Mouse (Mus musculus): ENCODE measurements at regions not wholly inside any gene's neighbourhood (a gene's known extent, or its start where the extent isn't known, plus 50 kb on each side); places are given as distances from the start of the nearest gene placed in this dataset.

GRCm38 (mm10) chr13:51016956-51017703 lies 83.5 kb upstream of the Spin1 start:
- DNase-seq, result no peak

DNA sequence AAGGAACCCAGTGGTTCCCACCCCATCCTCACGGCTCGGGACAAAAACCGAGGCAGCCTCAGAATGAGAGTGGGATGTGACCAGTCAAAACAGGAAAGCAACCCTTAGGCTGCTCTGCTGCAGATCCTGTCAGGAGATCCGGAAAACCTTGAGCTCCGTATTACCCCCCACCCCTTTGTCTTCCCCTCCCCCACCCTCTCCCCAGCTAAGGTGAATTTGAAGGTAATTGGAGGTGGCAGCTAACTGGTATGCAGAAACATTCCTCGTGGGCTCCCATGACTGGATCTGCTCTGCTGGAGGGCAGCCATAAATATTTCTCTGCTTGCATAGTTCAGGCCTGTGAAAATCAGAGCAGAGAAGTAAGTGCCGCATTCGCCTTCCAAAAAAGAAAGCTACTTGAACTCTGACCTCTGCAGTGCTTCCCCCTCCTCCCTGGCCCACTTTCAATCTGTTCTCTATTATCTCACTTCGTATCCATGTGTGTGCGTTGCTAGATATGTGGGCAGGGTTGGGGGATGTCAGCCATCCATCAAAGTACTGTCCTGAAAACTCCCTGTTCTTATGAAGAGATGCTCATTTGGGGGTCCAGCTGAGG lies 82.9 kb upstream of the Spin1 start:
- no peak for DNase-seq

GRCm38 (mm10) chr13:51018366-51018765 lies 82.3 kb upstream of the Spin1 start:
- DNase-seq, result no peak

DNA sequence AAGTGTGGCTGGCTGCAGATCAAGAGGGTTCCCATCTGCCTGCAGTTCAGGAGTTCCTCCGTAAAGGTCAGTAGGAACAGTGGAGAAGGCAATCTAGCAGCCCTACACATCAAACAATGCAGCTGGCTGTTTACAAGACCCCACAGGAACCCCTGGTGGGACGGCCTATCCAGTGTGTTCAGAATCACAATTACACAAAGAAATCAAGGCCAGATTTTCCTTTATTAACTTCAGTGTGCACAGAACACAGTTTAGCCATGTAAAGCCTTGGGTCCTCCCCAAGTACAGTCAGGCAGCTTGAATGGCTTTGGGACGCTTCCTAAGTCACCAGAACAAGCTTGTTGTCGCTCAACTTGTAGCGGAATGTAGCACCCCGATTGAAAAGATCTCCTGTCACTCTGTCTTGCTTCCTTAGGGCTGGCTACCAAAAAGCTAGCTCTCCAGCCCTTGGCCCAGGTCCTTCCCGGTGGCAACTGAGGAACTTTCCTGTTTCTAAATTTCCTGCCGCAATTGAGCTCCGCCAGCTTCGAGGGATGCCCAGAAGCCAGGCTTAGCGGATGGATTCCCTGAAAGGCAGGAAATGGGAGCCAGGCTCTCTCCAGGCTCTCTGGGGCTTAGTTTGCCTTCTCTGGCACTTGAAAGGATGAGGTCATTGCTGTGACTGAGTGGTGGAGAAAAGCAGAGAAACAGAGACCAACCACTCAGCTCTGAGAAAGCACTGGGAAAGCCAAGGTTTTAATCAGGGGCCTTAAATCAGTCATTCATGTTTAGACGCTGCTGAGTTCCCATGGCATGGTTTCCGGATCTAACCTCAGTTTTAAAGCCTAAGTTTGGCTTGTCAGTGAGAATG lies 78.1 kb upstream of the Spin1 start:
- no peak for DNase-seq

- DNase-seq, result no peak
Measured at GRCm38 (mm10) chr13:51023271-51023670, 77.4 kb upstream of the Spin1 start.

DNA sequence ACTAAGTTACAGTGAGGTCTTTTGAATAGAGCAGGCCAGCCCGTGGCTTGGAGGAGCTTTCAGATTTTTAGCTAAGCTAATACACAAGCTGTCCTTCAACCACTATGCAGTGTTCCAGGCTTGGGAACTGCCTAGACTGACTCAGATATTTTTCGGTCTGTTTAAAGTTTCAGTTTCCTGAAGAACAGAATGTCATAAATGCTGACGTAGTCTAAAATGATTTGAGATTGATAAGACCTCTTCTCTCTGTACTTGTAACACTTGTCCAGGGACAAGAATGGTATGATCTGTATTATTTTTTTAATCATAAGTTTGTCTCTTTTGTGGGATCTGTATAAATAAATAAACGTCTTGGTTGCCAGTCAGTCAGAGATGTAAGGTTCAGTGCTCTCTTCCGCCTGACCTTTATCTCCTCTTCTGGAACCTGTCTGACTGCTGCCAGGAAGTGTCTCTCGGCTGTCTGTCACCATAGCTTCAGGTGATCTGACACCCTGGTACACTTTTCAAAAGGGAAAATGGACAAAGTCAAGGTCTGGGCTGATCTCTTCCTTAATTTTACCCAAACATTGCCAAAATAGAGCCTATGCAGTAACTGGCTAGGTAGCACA lies 74.3 kb upstream of the Spin1 start:
- no peak for DNase-seq

DNA sequence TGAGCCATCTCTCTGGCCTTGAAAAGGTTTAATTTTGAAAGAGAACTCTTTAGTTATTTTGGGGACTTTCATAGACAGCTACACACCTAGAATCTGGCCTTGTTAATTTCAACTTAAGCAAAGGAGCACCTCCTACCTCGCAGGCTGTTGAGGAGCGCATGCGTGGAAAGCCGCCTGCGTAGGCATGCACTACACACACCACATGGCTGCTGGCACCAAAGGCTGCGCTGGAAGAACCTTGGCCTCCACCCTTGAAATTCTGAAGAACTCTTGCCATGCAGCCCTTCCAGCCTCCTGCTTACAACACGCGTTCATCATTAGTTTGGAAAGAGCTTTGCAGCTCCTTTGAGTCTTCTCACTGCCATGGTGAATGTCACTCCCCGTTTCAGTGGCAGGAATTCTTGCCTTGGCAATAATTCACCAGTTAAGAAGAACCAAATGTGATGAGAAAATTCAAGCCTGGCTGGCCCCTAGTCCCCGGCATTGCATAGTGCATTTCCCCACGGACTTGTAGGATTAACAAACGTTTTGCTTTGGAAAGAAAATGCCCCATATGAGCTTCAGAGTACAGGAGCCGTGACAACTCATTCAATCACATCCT lies 62.7 kb upstream of the Spin1 start:
- no peak for DNase-seq

DNA sequence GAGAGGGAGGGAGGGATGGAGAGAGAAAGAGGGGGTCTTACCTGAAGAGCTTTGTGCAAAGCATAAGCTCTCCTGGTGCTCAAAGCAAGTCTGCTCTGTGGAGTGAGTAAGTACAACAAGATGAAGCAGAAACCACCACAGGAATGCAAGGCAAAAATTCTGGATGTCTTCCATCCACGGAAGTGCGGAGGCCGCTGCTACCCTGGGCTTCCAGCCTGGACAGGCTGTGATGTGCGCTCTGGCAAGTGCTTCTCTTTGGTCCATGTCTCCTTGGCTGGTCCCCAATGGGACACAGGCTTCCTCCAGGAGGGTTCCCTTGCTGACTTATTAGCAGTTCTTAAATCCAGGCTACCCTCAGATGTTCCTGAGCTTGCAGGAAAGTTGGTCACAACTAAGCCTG lies 61.7 kb upstream of the Spin1 start:
- no peak for DNase-seq

DNA sequence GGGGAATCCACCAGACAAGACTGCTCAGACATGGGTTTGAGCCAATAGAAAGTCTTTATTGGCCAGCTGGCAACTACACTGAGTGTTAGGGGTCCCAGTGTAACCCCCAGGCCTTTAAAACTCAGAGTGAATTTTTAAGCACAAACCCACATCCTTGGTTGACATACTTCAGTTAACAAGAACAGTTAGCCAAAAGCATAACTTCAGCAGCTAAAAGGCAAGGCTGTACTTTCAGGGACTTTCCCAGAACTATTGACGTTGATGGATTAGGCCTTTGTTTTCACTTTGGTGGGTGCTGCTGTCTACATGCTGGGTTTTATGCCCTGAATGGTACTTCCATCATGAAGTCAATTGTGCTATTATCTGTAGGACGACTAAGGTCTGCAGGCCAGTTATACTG lies 59.6 kb upstream of the Spin1 start:
- no peak for DNase-seq

DNA sequence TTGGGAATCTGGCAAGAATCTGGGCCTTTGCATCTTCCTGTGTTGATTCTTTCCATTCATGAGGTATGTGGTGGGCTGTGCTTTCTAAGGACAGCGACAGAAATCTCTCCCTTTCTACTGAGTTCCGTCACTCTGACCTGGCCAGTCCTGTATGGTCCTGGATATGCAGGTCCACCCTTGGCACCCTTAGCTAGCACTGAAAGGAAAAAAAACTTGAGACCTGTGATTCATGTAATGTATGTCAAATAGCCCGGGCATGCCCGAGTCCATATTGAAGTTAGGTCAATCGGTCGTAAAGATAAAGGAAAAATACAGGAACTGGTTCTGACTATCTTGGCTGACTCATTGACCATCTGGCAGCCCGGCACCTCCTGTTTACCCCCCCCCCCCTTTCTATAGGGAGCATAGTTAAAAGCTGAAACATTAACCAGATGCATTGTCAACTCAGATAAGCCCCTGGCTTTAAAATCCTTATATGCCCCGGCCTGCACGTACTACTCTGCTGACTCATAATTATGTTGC lies 57.7 kb upstream of the Spin1 start:
- DNase-seq, result no peak

All from thymus, adult 18-20 months (tissue).